Mouse (Mus musculus): Measurements from ENCODE around the gene Rora.

GRCm38 (mm10) chr9:68696425-68696956, 42.9 kb downstream of the Rora start:
- TF ChIP-seq CTCF (conservative IDR thresholded peaks at IDR 0.05; ENCODE audit: low read length) = no peak
- no peak for TF ChIP-seq POU5F1 (IDR thresholded peaks at IDR 0.05; ENCODE audit: borderline replicate concordance, low read length)

All from E14TG2a.4 (cell line).